Mouse (Mus musculus): ENCODE results near the gene Olfr804. TPM values are rescaled to one million over a fixed set of nuclear protein-coding genes. Genes with fewer than 3 reads are reported as not detected.

Olfr804 gene
- total RNA-seq (2014; rRNA removed; ENCODE audit: low replicate concordance) (not detected in 2 replicates), polyA plus RNA-seq (2015; fragmentation: Nextera tagmentation; extraction: Ambion mirVana) (not detected in 2 replicates)

- Histone ChIP-seq H3K4me3 (ENCODE audit: low read depth, low read length) (no peak within 1 kb of the TSS), H3K27ac (ENCODE audit: low read depth) (no peak within 1 kb of the TSS), H3K36me3 (replicated peaks; ENCODE audit: control insufficient read depth, insufficient read depth, low read length) (no peaks in the 10 kb centered on the region), H3K9me3 (replicated peaks; ENCODE audit: control insufficient read depth, low read length) (no peaks in the 10 kb centered on the region), H3K9ac (replicated peaks; ENCODE audit: low read depth, low read length) (no peak within 1 kb of the TSS), H3K4me2 (ENCODE audit: low read depth, low read length) (no peak within 1 kb of the TSS), H3K4me1 (ENCODE audit: control insufficient read depth, insufficient read depth) (no peaks in the 10 kb centered on the region), H3K27me3 (ENCODE audit: control insufficient read depth, insufficient read depth, low read length) (no peaks in the 10 kb centered on the region)
- DNase-seq (ENCODE audit: low spot score): no peak
- no peak for ATAC-seq (ENCODE audit: insufficient read depth, low read depth)
- no peak for TF ChIP-seq CTCF (IDR thresholded peaks at IDR 0.05; ENCODE audit: low read depth)
- no peak for TF ChIP-seq EP300 (IDR thresholded peaks at IDR 0.05; ENCODE audit: low read depth)
Observed at GRCm38 (mm10) chr10:129702910-129703309, at the start of gene Olfr804. Olfr804 (plus strand) TSS chr10:129703210.

GRCm38 (mm10) chr10:129657394-129657793, 45.6 kb upstream of the Olfr804 start, which contains the start of gene Olfr800:
Olfr800 (plus strand) TSS chr10:129657694.
- H3K27me3 ChIP-seq (ENCODE audit: control insufficient read depth, insufficient read depth, low read length): no peaks in the 10 kb centered on the region
- H3K27ac ChIP-seq (ENCODE audit: low read depth): no peak within 1 kb of the TSS
- no peaks in the 10 kb centered on the region for H3K4me1 ChIP-seq (ENCODE audit: control insufficient read depth, insufficient read depth)
- H3K9ac ChIP-seq (replicated peaks; ENCODE audit: low read depth, low read length): no peak within 1 kb of the TSS
- H3K4me2 ChIP-seq (ENCODE audit: low read depth, low read length): no peak within 1 kb of the TSS
- ATAC-seq (ENCODE audit: insufficient read depth, low read depth) (no peak), DNase-seq (ENCODE audit: low spot score) (no peak)
- H3K4me3 ChIP-seq (ENCODE audit: low read depth, low read length): no peak within 1 kb of the TSS
- H3K9me3 ChIP-seq (replicated peaks; ENCODE audit: control insufficient read depth, low read length): no peaks in the 10 kb centered on the region
- no peaks in the 10 kb centered on the region for H3K36me3 ChIP-seq (replicated peaks; ENCODE audit: control insufficient read depth, insufficient read depth, low read length)
- TF ChIP-seq EP300 (IDR thresholded peaks at IDR 0.05; ENCODE audit: low read depth) (no peak), CTCF (IDR thresholded peaks at IDR 0.05; ENCODE audit: low read depth) (no peak)

- no peak for ATAC-seq (ENCODE audit: insufficient read depth, low read depth)
- Histone ChIP-seq H3K27ac (ENCODE audit: low read depth) (no peak within 1 kb of the TSS), H3K36me3 (replicated peaks; ENCODE audit: control insufficient read depth, insufficient read depth, low read length) (no peaks in the 10 kb centered on the region), H3K4me2 (ENCODE audit: low read depth, low read length) (no peak within 1 kb of the TSS), H3K9me3 (replicated peaks; ENCODE audit: control insufficient read depth, low read length) (no peaks in the 10 kb centered on the region), H3K4me1 (ENCODE audit: control insufficient read depth, insufficient read depth) (no peaks in the 10 kb centered on the region), H3K27me3 (ENCODE audit: control insufficient read depth, insufficient read depth, low read length) (no peaks in the 10 kb centered on the region), H3K9ac (replicated peaks; ENCODE audit: low read depth, low read length) (no peak within 1 kb of the TSS), H3K4me3 (ENCODE audit: low read depth, low read length) (no peak within 1 kb of the TSS)
- DNase-seq (ENCODE audit: low spot score): no peak
- WGBS: 56% methylated on average over 1 of the region's 1 CpGs
- TF ChIP-seq CTCF (IDR thresholded peaks at IDR 0.05; ENCODE audit: low read depth): no peak
- TF ChIP-seq EP300 (IDR thresholded peaks at IDR 0.05; ENCODE audit: low read depth): no peak
Observed at GRCm38 (mm10) chr10:129673765-129674164, 29.2 kb upstream of the Olfr804 start, which contains the start of gene Olfr801. Olfr801 (minus strand) TSS chr10:129673865.

GRCm38 (mm10) chr10:129688069-129688468, 14.9 kb upstream of the Olfr804 start, which contains the start of gene Olfr802:
Olfr802 (minus strand) TSS chr10:129688169.
- DNase-seq (ENCODE audit: low spot score) (no peak), ATAC-seq (ENCODE audit: insufficient read depth, low read depth) (no peak)
- Histone ChIP-seq H3K36me3 (replicated peaks; ENCODE audit: control insufficient read depth, insufficient read depth, low read length) (no peaks in the 10 kb centered on the region), H3K9me3 (replicated peaks; ENCODE audit: control insufficient read depth, low read length) (no peaks in the 10 kb centered on the region), H3K27me3 (ENCODE audit: control insufficient read depth, insufficient read depth, low read length) (no peaks in the 10 kb centered on the region), H3K4me3 (ENCODE audit: low read depth, low read length) (no peak within 1 kb of the TSS), H3K4me1 (ENCODE audit: control insufficient read depth, insufficient read depth) (no peaks in the 10 kb centered on the region), H3K9ac (replicated peaks; ENCODE audit: low read depth, low read length) (no peak within 1 kb of the TSS), H3K4me2 (ENCODE audit: low read depth, low read length) (no peak within 1 kb of the TSS), H3K27ac (ENCODE audit: low read depth) (no peak within 1 kb of the TSS)
- no peak for TF ChIP-seq CTCF (IDR thresholded peaks at IDR 0.05; ENCODE audit: low read depth)
- WGBS: 46% methylated on average over 1 of the region's 1 CpGs

GRCm38 (mm10) chr10:129694186-129694585, 8.8 kb upstream of the Olfr804 start, which contains the start of gene Olfr803:
Olfr803 (minus strand) TSS chr10:129694286.
- Histone ChIP-seq H3K4me1 (ENCODE audit: control insufficient read depth, insufficient read depth) (no peaks in the 10 kb centered on the region), H3K4me3 (ENCODE audit: low read depth, low read length) (no peak within 1 kb of the TSS), H3K9ac (replicated peaks; ENCODE audit: low read depth, low read length) (no peak within 1 kb of the TSS), H3K27ac (ENCODE audit: low read depth) (no peak within 1 kb of the TSS), H3K4me2 (ENCODE audit: low read depth, low read length) (no peak within 1 kb of the TSS), H3K27me3 (ENCODE audit: control insufficient read depth, insufficient read depth, low read length) (no peaks in the 10 kb centered on the region), H3K9me3 (replicated peaks; ENCODE audit: control insufficient read depth, low read length) (no peaks in the 10 kb centered on the region), H3K36me3 (replicated peaks; ENCODE audit: control insufficient read depth, insufficient read depth, low read length) (no peaks in the 10 kb centered on the region)
- 54% methylated on average over 2 of the region's 2 CpGs for WGBS
- TF ChIP-seq CTCF (IDR thresholded peaks at IDR 0.05; ENCODE audit: low read depth) (no peak), EP300 (IDR thresholded peaks at IDR 0.05; ENCODE audit: low read depth) (no peak)
- no peak for DNase-seq (ENCODE audit: low spot score)
- no peak for ATAC-seq (ENCODE audit: insufficient read depth, low read depth)

- H3K36me3 ChIP-seq (replicated peaks; ENCODE audit: control insufficient read depth, insufficient read depth, low read length): no peaks in the 10 kb centered on the region
- H3K4me3 ChIP-seq (ENCODE audit: low read depth, low read length): no peak within 1 kb of the TSS
- WGBS: 89% methylated on average over 2 of the region's 2 CpGs
- H3K4me1 ChIP-seq (ENCODE audit: control insufficient read depth, insufficient read depth): no peaks in the 10 kb centered on the region
- no peak within 1 kb of the TSS for H3K9ac ChIP-seq (replicated peaks; ENCODE audit: low read depth, low read length)
- no peak within 1 kb of the TSS for H3K4me2 ChIP-seq (ENCODE audit: low read depth, low read length)
- no peak within 1 kb of the TSS for H3K27ac ChIP-seq (ENCODE audit: low read depth)
- TF ChIP-seq CTCF (IDR thresholded peaks at IDR 0.05; ENCODE audit: low read depth) (no peak), EP300 (IDR thresholded peaks at IDR 0.05; ENCODE audit: low read depth) (no peak)
- DNase-seq (ENCODE audit: low spot score) (no peak), ATAC-seq (ENCODE audit: insufficient read depth, low read depth) (no peak)
- H3K9me3 ChIP-seq (replicated peaks; ENCODE audit: control insufficient read depth, low read length): no peaks in the 10 kb centered on the region
- H3K27me3 ChIP-seq (ENCODE audit: control insufficient read depth, insufficient read depth, low read length): no peaks in the 10 kb centered on the region
Observed at GRCm38 (mm10) chr10:129729275-129729674, 26.3 kb downstream of the Olfr804 start, which contains the start of gene Olfr805. Olfr805 (minus strand) TSS chr10:129729375.
